Mouse (Mus musculus) forebrain, embryonic 14.5 days (tissue): Measurements from ENCODE around the gene Coa4. TPM values are rescaled to one million over a fixed set of nuclear protein-coding genes. Genes with fewer than 3 reads are reported as not detected.

Source experiments
- ATAC-seq: fragments of 200-750 bp; cut with Nextera tagmentation; 2 replicates; pipeline ENCODE4 v1.8.0; 2017; ENCODE audit warnings: mild to moderate bottlenecking, moderate library complexity
- DNase-seq: peaks from one replicate; pipeline ENCODE4 v3.0.0-alpha.2; 2015; ENCODE audit warnings: low spot score
- H3K27ac ChIP-seq: fragments of 300-500 bp; sonication (generic); 2 replicates; pipeline ENCODE4 v1.5.1; 2014; ENCODE audit warnings: low read depth, mild to moderate bottlenecking, control low read depth, low read length, moderate library complexity
- H3K27me3 ChIP-seq: fragments of 300-500 bp; sonication (generic); replicated peaks from 2 replicates; pipeline ENCODE4 v1.6.1; 2014; ENCODE audit warnings: low read length, control low read depth, mixed read lengths; ENCODE audit not compliant: control insufficient read depth, insufficient read depth
- H3K36me3 ChIP-seq: fragments of 300-500 bp; sonication (generic); 2 replicates; pipeline ENCODE4 v1.6.1; 2014; ENCODE audit warnings: low read length, control low read depth; ENCODE audit not compliant: control insufficient read depth, insufficient read depth
- H3K4me1 ChIP-seq: fragments of 300-500 bp; sonication (generic); 2 replicates; pipeline ENCODE4 v1.6.1; 2014; ENCODE audit warnings: antibody characterized with exemption, low read length, control low read depth; ENCODE audit not compliant: control insufficient read depth, insufficient read depth
- H3K4me2 ChIP-seq: fragments of 300-500 bp; sonication (generic); 2 replicates; pipeline ENCODE4 v1.6.1; 2014; ENCODE audit warnings: mild to moderate bottlenecking, control low read depth, low read length
- H3K4me3 ChIP-seq: fragments of 300-500 bp; sonication (generic); 2 replicates; pipeline ENCODE4 v1.5.1; 2014; ENCODE audit warnings: low read depth, low read length, control low read depth
- H3K9ac ChIP-seq: fragments of 300-500 bp; sonication (generic); 2 replicates; pipeline ENCODE4 v1.6.1; 2014; ENCODE audit warnings: mild to moderate bottlenecking, low read length, control low read depth, moderate library complexity
- H3K9me3 ChIP-seq: fragments of 300-500 bp; sonication (generic); replicated peaks from 2 replicates; pipeline ENCODE4 v1.6.1; 2016; ENCODE audit warnings: low read length, control low read depth, mixed read lengths; ENCODE audit not compliant: control insufficient read depth
- WGBS: fragments of 180-500 bp; shearing (Covaris S2); extraction: QIAGEN DNeasy Blood & Tissue Kit; methylation state at CpG from one replicate; pipeline ENCODE4 v1.1.7; 2014; 5-methylcytosine and 5-hydroxymethylcytosine counted together
- polyA plus RNA-seq: library from polyadenylated mRNA; unstranded; fragments of >200 nt; fragmentation: Nextera tagmentation; extraction: Ambion mirVana; gene quantifications from 2 replicates; pipeline ENCODE4 v1.2.1, GENCODE M21; 2014

Gene Coa4
- polyA plus RNA-seq, 1 experiment from 2014 or later, result 19.0 TPM

DNA sequence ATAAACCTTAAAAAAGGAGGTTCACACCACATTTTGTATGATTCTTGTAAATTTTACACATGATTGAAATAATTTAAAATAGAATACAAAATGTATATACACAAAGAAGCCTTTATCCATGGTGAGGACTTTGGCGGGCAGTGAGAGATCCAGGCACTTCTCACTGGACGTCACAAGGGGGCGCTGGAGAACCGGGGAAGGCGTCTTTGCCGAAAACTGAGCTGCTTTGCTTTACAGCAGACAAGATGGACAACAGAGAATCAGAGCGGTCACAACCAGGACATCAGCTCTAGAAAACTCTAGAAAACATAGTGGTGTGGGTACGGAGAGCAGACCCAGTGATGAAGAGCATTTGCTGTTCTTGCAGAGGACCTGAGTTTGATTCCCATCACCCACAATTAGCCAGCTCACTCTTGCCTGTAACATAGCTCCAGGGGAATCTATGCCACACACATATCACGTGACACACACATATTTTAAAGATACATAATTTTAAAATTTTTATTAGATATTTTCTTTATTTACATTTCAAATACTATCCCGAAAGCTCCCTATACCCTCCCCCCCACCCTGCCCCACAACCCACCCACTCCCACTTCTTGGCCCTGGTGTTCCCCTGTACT, 16.1 kb upstream of the Coa4 start:
- 24% methylated on average over 10 of the region's 10 CpGs for WGBS
- H3K4me2 ChIP-seq, result no peak overlapping the region

DNA sequence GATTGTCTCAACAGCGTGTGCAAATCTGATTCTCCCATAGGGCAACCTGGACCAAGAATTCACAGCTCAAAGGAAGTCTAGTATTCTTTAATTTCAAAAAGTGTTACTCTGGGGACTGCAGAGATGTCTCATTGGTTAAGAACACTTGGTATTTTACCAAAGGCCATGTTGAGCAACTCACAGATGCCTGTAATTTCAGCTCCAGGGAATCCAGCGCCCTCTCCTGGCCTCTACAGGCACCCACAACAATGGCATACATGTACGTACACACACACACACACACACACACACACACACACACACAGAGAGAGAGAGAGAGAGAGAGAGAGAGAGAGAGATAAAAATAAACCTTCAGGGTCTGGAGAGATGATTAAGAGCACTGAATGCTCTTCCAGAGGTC, 14.6 kb upstream of the Coa4 start:
- DNase-seq (no peak), ATAC-seq (no peak)
- no peaks in the 10 kb centered on the region for H3K36me3 ChIP-seq
- no peak overlapping the region for H3K4me3 ChIP-seq
- H3K9ac ChIP-seq, result no peak overlapping the region
- H3K9me3 ChIP-seq, result no peaks in the 10 kb centered on the region
- no peaks in the 10 kb centered on the region for H3K27me3 ChIP-seq
- WGBS, result 70% methylated on average over 3 of the region's 3 CpGs
- no peaks in the 10 kb centered on the region for H3K4me1 ChIP-seq
- no peak overlapping the region for H3K27ac ChIP-seq
- H3K4me2 ChIP-seq, result no peak overlapping the region

More for the DNA sequence above, 16.1 kb upstream of the Coa4 start:
- no peaks in the 10 kb centered on the region for H3K36me3 ChIP-seq
- no peaks in the 10 kb centered on the region for H3K4me1 ChIP-seq
- H3K9ac ChIP-seq, result no peak overlapping the region
- DNase-seq, result peak; percentile 83
- no peaks in the 10 kb centered on the region for H3K27me3 ChIP-seq
- no peak overlapping the region for H3K27ac ChIP-seq
- H3K9me3 ChIP-seq, result no peaks in the 10 kb centered on the region
- H3K4me3 ChIP-seq, result no peak overlapping the region
- peak; percentile 68 for ATAC-seq

DNA sequence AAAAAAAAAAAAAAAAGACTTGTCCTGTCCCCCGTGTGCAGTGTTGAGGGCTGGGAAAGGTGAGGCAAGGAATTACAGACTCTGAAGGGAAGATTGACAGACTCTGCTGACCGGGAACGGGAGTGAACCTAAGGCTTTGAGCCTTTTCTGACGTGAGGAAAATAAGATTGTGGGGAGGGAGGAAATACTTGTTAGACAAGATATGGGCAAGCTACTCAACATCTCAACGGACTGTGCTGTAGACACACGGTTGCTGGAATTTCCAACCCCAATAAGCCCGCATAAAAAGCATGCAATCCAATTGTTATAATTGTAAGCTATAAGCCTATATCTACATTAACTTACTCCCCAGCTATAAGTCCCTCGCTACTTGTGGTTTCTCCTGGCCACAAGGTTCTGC, 12.2 kb upstream of the Coa4 start:
- DNase-seq, result no peak
- no peaks in the 10 kb centered on the region for H3K4me1 ChIP-seq
- no peak overlapping the region for H3K9ac ChIP-seq

DNA sequence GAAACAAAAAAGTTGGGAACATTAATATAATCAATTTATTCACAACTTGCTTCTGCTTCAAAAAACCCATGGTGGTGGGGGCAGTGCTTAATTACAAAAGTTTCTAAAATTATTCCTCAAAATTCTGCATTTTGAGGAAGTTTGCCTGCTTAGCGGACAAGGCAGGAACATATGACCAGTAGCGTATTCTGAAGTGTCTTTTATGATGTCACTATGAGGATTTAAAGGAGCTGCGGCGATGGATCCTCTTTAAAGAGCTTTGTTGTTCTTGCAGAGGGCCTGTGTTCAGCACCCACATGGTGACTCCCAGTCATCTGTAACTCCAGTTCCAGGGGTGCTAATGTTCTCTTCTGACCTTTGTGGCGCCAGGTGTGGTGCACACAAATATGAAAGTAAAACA, 6.1 kb upstream of the Coa4 start:
- no peaks in the 10 kb centered on the region for H3K36me3 ChIP-seq
- H3K9me3 ChIP-seq, result no peaks in the 10 kb centered on the region
- no peak overlapping the region for H3K4me2 ChIP-seq
- ATAC-seq (no peak), DNase-seq (no peak)
- 92% methylated on average over 5 of the region's 5 CpGs for WGBS
- H3K4me1 ChIP-seq, result no peaks in the 10 kb centered on the region
- H3K9ac ChIP-seq, result no peak overlapping the region
- no peaks in the 10 kb centered on the region for H3K27me3 ChIP-seq
- H3K4me3 ChIP-seq, result no peak overlapping the region
- no peak overlapping the region for H3K27ac ChIP-seq

More for the DNA sequence above, 12.2 kb upstream of the Coa4 start:
- no peak overlapping the region for H3K27ac ChIP-seq
- H3K4me2 ChIP-seq, result no peak overlapping the region
- no peaks in the 10 kb centered on the region for H3K36me3 ChIP-seq
- no peak for ATAC-seq
- WGBS, result 80% methylated on average over 8 of the region's 8 CpGs
- no peak overlapping the region for H3K4me3 ChIP-seq
- no peaks in the 10 kb centered on the region for H3K27me3 ChIP-seq
- H3K9me3 ChIP-seq, result no peaks in the 10 kb centered on the region

DNA sequence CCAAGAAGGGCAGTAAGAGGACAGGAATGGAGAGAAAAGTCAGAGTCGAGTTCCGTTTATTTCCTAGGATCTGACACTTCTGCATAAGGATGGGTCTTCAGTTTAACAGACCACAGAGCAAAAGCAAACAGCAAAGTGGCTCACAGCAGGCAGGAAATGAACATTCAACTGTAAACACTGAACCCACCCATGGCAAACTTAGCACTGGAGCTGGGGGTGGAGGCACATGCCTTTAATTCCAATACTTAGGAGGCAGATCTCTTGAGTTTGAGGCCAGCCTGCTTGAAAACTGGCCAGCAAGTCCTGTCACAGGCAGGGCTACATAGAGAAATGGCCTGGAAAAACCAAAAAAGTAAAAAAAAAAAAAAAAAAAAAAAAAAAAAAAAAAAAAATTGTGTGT, 3.4 kb upstream of the Coa4 start:
- Histone ChIP-seq H3K9ac (no peak overlapping the region), H3K36me3 (no peaks in the 10 kb centered on the region; the same call in 1 of the 2 replicates), H3K4me2 (no peak overlapping the region), H3K9me3 (no peaks in the 10 kb centered on the region), H3K4me1 (peaks cover 9% of the 10 kb centered on the region), H3K27me3 (no peaks in the 10 kb centered on the region), H3K27ac (no peak overlapping the region), H3K4me3 (no peak overlapping the region)
- ATAC-seq, result no peak
- 82% methylated on average over 2 of the region's 2 CpGs for WGBS
- DNase-seq, result no peak

DNA sequence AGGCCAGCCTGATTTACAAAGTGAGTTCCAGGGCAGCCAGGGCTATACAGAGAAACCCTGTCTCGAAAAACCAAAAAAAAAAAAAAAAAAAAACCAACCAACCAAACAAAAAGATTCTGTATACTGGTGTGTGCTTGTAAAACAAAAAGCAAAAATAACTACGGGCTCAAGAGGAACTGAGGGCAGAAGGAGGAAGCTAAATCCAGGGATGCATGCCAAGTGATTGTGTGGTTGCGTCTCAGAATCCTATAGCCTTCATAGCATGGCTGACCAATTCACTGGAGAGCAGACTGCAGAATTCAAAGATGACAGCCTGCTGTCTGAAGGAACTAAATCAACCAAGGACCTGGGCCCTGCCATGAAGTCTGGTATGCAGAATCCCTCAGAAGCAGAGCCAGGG, 2.7 kb upstream of the Coa4 start:
- DNase-seq, result no peak
- ATAC-seq, result no peak
- Histone ChIP-seq H3K27ac (no peak overlapping the region), H3K4me2 (no peak overlapping the region), H3K9ac (no peak overlapping the region), H3K36me3 (peaks cover 4% of the 10 kb centered on the region), H3K4me1 (peaks cover 9% of the 10 kb centered on the region), H3K9me3 (no peaks in the 10 kb centered on the region), H3K4me3 (no peak overlapping the region), H3K27me3 (no peaks in the 10 kb centered on the region)
- 81% methylated on average over 3 of the region's 3 CpGs for WGBS

DNA sequence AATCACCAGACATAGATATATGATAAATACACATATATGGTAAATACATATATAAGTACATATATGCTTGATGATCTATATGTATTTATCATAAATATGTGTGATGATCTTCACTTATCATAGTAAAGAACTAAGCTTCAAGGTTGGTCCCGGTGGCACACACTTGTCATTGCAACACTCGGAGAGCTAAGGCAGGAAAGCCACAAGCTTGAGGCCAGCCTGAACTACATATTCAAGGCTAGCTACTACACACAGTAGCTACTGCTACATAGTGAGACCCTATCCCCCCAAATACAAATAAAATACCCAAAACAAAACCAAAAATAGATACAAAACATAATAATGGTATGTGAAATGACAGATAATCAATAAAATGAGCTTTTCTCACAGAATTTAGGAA, 1.0 kb upstream of the Coa4 start:
- WGBS, result 87% methylated on average over 2 of the region's 2 CpGs
- Histone ChIP-seq H3K4me2 (no peak overlapping the region; the same call in 1 of the 2 replicates), H3K4me3 (no peak overlapping the region), H3K9ac (no peak overlapping the region), H3K36me3 (peaks cover 18% of the 10 kb centered on the region), H3K27me3 (no peaks in the 10 kb centered on the region), H3K27ac (no peak overlapping the region), H3K4me1 (peaks cover 9% of the 10 kb centered on the region), H3K9me3 (no peaks in the 10 kb centered on the region)
- no peak for DNase-seq
- ATAC-seq, result no peak

DNA sequence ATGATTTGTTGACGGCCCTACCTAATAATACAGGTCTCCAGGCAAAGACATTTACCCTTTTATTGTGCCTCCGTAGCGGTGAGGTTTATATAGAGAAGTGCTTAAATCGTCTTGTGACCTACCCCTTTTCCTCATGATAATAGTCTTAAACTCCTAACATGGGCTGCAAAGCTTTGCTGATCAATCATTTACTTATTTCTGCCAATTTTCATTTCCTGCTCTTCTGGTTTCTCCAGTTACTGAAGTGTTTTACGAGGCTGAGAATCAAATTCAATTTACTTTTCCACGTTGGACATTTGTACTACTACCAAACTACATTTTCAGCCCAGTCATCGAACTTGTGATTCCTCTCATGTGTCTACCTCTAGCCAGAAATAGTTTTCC, 640 bp downstream of the Coa4 start:
- H3K9ac ChIP-seq, result peak overlapping the region; percentile 77
- WGBS, result 37% methylated on average over 7 of the region's 7 CpGs
- H3K4me2 ChIP-seq, result peak overlapping the region; percentile 49
- DNase-seq (no peak), ATAC-seq (no peak)
- no peaks in the 10 kb centered on the region for H3K9me3 ChIP-seq
- H3K27ac ChIP-seq, result 0 out of 2 replicates have a peak overlapping the region, but pooled peaks have one; percentile 83
- H3K36me3 ChIP-seq, result peaks cover 18% of the 10 kb centered on the region
- peak overlapping the region; percentile 53 for H3K4me3 ChIP-seq
- peaks cover 9% of the 10 kb centered on the region for H3K4me1 ChIP-seq
- H3K27me3 ChIP-seq, result no peaks in the 10 kb centered on the region

DNA sequence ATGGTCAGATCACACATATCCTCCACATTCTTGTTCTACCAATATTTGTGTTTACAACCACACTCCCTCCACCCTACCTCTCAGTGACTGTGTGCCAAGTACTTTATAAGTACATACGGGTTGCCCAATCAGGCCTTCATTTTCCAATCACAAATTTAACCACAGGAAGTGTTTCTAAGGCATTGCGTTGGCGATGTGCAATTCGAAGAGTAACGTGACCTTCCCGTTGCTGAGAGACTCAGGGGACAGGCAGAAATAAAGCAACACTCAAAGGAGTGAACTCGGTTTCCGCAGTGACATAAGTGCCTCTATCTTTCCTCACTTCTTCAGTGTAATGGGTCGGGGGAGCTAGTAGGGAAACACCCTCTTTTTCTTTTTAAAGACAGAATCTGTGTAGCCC, 2.6 kb downstream of the Coa4 start:
- no peak overlapping the region for H3K4me2 ChIP-seq
- H3K9ac ChIP-seq, result no peak overlapping the region
- no peaks in the 10 kb centered on the region for H3K27me3 ChIP-seq
- no peaks in the 10 kb centered on the region for H3K9me3 ChIP-seq
- peaks cover 9% of the 10 kb centered on the region for H3K4me1 ChIP-seq
- no peak overlapping the region for H3K27ac ChIP-seq
- ATAC-seq, result no peak
- H3K36me3 ChIP-seq, result peaks cover 18% of the 10 kb centered on the region
- H3K4me3 ChIP-seq, result no peak overlapping the region
- 96% methylated on average over 9 of the region's 9 CpGs for WGBS
- no peak for DNase-seq
